Mouse (Mus musculus) liver, embryonic 14.5 days (tissue): ENCODE results near the gene Piezo1. TPM values are rescaled to one million over a fixed set of nuclear protein-coding genes. Genes with fewer than 3 reads are reported as not detected.

Experiments
- ATAC-seq: fragments of 200-750 bp; cut with Nextera tagmentation; 2 replicates; pipeline ENCODE4 v1.8.0; 2017; ENCODE audit warnings: moderate number of reproducible peaks, mild to moderate bottlenecking, moderate library complexity; ENCODE audit not compliant: insufficient read depth
- DNase-seq, 3 experiments: peaks; one replicate each; pipeline ENCODE4 v3.0.0-alpha.2; 2012 to 2013; ENCODE audit warnings: low read depth in 3 of 3, low spot score in 3 of 3
- H3K27ac ChIP-seq: fragments of 300-500 bp; sonication (generic); 2 replicates; pipeline ENCODE4 v1.5.1; 2014; ENCODE audit warnings: moderate library complexity, mild to moderate bottlenecking, control low read depth, inconsistent platforms
- H3K27me3 ChIP-seq: fragments of 300-500 bp; sonication (generic); 2 replicates; pipeline ENCODE4 v1.6.1; 2014; ENCODE audit warnings: mild to moderate bottlenecking, low read length, moderate library complexity; ENCODE audit not compliant: control insufficient read depth, insufficient read depth
- H3K36me3 ChIP-seq: fragments of 300-500 bp; sonication (generic); replicated peaks from 2 replicates; pipeline ENCODE4 v1.6.1; 2014; ENCODE audit warnings: low read depth; ENCODE audit not compliant: control insufficient read depth, insufficient read depth
- H3K4me1 ChIP-seq, 2 experiments: fragments of 200-500 bp in 1 of 2; fragments of 300-500 bp in 1 of 2; sonication (generic) in 1 of 2; replicated peaks; 2 replicates each; pipeline ENCODE4 v1.6.1; 2012 to 2014; ENCODE audit warnings: antibody characterized with exemption in 1 of 2, inconsistent platforms in 1 of 2, low read length in 1 of 2; ENCODE audit not compliant: control insufficient read depth in 2 of 2, insufficient read depth in 2 of 2
- H3K4me2 ChIP-seq: fragments of 300-500 bp; sonication (generic); 2 replicates; pipeline ENCODE4 v1.6.1; 2014; ENCODE audit warnings: low read depth, mild to moderate bottlenecking, control low read depth, moderate library complexity
- H3K4me3 ChIP-seq, 2 experiments: fragments of 200-500 bp in 1 of 2; fragments of 300-500 bp in 1 of 2; sonication (generic) in 1 of 2; 2 replicates each; pipeline ENCODE4 v1.5.1; 2012 to 2014; ENCODE audit warnings: low read depth in 2 of 2, low read length in 2 of 2, mild to moderate bottlenecking in 2 of 2, control low read depth in 1 of 2, inconsistent platforms in 1 of 2, moderate library complexity in 1 of 2; ENCODE audit not compliant: insufficient read depth in 1 of 2
- H3K9ac ChIP-seq: fragments of 300-500 bp; sonication (generic); replicated peaks from 2 replicates; pipeline ENCODE4 v1.6.1; 2014; ENCODE audit warnings: mild to moderate bottlenecking, control low read depth, moderate library complexity
- H3K9me3 ChIP-seq: fragments of 300-500 bp; sonication (generic); 2 replicates; pipeline ENCODE4 v1.6.1; 2016; ENCODE audit warnings: low read length, mixed read lengths; ENCODE audit not compliant: control insufficient read depth
- CTCF ChIP-seq: IDR thresholded peaks from 2 replicates; pipeline ENCODE4 v1.5.1; 2016; ENCODE audit warnings: antibody characterized with exemption, low read depth, control low read depth
- EP300 ChIP-seq: IDR thresholded peaks from 2 replicates; pipeline ENCODE4 v1.6.1; 2016; ENCODE audit warnings: antibody characterized with exemption, low read depth
- WGBS: fragments of 180-500 bp; shearing (Covaris S2); extraction: QIAGEN DNeasy Blood & Tissue Kit; methylation state at CpG from one replicate; pipeline ENCODE4 v1.1.7; 2014; ENCODE audit not compliant: insufficient replicate concordance; 5-methylcytosine and 5-hydroxymethylcytosine counted together
- polyA plus RNA-seq, 2 experiments: library from polyadenylated mRNA; depleted of rRNA in 1 of 2; stranded (reverse) in 1 of 2; unstranded in 1 of 2; fragments of >200 nt; fragmentation: Nextera tagmentation in 1 of 2; extraction: Ambion mirVana in 1 of 2; gene quantifications; 2 replicates each; pipeline versions ENCODE4 v1.2.1 to v1.2.3; 2012 to 2014

Piezo1 gene
- polyA plus RNA-seq, 2 experiments = 12.6 to 60.9 TPM

DNA sequence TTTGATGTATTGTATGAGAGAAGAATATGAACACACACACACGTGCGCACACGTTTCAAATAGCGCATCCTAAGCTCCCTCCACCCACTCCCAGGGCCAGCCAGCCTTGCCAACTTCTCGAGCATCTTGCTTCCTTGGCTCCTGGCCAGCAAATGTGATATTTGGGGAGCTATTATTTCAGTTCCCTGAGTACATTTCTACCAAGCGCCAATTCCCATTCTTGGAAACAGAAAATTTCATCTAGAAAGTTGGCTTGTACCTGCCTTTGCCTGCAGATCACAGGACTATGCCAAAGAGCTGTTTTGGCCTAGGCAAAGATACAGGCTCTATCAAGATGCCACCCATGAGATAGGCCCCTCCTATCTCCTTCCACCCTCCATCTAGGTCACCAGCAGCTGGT, 3.7 kb upstream of the Piezo1 start:
- peaks cover 12 to 31% of the 10 kb centered on the region in 2 experiments for H3K4me1 ChIP-seq
- no peaks in the 10 kb centered on the region for H3K36me3 ChIP-seq
- H3K27ac ChIP-seq = no peak overlapping the region
- no peak overlapping the region for H3K4me3 ChIP-seq
- no peaks in the 10 kb centered on the region for H3K9me3 ChIP-seq
- H3K4me2 ChIP-seq = no peak overlapping the region
- TF ChIP-seq EP300 (no peak), CTCF (no peak)
- DNase-seq (no peak), ATAC-seq (no peak)
- no peak overlapping the region for H3K9ac ChIP-seq
- no peaks in the 10 kb centered on the region for H3K27me3 ChIP-seq
- 77% methylated on average over 6 of the region's 6 CpGs for WGBS

DNA sequence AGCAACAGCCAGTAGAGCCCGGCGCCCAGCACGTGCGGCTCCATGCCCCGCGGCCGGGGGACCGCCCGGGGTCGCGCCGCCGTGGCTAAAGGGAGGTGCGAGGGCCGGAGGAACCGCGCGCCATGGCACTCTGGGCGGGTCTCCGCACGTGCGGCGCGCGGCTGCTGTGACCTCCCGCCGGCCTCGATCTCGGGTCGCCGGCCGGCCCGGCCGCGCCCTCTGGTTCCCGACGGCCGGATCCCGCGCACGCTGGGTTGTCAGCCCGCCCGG, 199 bp downstream of the Piezo1 start:
- H3K9me3 ChIP-seq = no peaks in the 10 kb centered on the region
- ATAC-seq = peak; percentile 29

DNA sequence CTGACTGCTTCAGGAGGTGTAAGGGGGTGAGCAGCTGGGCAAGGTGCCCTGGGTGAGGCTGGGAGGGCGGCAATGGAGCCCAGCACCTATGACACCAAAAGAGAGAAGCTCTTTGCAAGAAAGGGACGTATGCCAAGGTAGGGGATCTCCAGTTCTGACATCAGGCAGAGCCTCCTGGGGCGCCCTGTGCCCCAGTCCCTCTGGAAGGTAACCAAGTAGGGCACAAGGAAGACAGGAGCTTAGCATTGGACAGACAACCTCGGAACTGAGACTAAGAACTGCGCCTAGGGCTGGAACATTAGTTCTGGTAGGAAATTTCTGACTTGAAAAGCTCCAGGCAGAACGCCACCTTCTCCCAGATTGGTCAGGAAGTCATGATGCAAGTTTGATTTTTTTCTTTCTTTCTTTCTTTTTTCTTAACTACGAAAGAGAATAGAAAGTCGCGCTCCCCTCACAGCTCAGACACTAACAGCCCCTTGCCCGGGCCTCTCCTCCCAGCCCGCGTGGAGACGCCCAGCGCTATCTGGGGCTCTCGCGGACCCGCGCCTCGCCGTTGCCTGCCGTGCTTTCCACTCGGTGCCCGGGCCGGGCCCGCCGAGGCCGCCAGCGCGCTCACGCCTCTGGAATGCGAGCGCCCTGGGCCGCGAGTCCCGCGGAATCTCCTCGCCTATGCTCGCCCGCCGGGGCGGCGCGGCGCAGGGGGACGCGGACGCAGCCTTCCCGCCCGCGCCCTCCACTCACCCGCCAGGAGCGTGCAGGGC, 715 bp downstream of the Piezo1 start:
- H3K4me3 ChIP-seq = peak overlapping the region; percentile 67 to 86
- no peaks in the 10 kb centered on the region for H3K9me3 ChIP-seq
- no peaks in the 10 kb centered on the region for H3K27me3 ChIP-seq
- ATAC-seq (peak; percentile 17), DNase-seq (no peak)
- peaks cover 41 to 48% of the 10 kb centered on the region in 2 experiments for H3K4me1 ChIP-seq
- TF ChIP-seq CTCF (no peak), EP300 (no peak)
- peaks cover 9% of the 10 kb centered on the region for H3K36me3 ChIP-seq
- peak overlapping the region; percentile 89 for H3K9ac ChIP-seq
- H3K4me2 ChIP-seq = peak overlapping the region; percentile 99
- H3K27ac ChIP-seq = peak overlapping the region; percentile 99
- under 1% methylated on average over 52 of the region's 52 CpGs for WGBS

More for the DNA sequence above, 199 bp downstream of the Piezo1 start:
- DNase-seq = no peak
- H3K9ac ChIP-seq = peak overlapping the region; percentile 89
- peak overlapping the region; percentile 67 to 86 for H3K4me3 ChIP-seq
- WGBS = 0% methylated on average over 37 of the region's 43 CpGs
- H3K27me3 ChIP-seq = no peaks in the 10 kb centered on the region
- H3K27ac ChIP-seq = peak overlapping the region; percentile 99
- peak overlapping the region; percentile 99 for H3K4me2 ChIP-seq
- TF ChIP-seq CTCF (no peak), EP300 (no peak)
- peaks cover 9% of the 10 kb centered on the region for H3K36me3 ChIP-seq
- H3K4me1 ChIP-seq = peaks cover 36 to 46% of the 10 kb centered on the region in 2 experiments

GRCm38 (mm10) chr8:122548891-122549439, 2.2 kb downstream of the Piezo1 start:
- WGBS = 46% methylated on average over 3 of the region's 3 CpGs
- H3K27ac ChIP-seq = peak overlapping the region; percentile 99
- H3K4me1 ChIP-seq = peaks cover 50 to 58% of the 10 kb centered on the region in 2 experiments
- H3K4me2 ChIP-seq = peak overlapping the region; percentile 99
- H3K36me3 ChIP-seq = peaks cover 16% of the 10 kb centered on the region
- H3K9me3 ChIP-seq = no peaks in the 10 kb centered on the region
- DNase-seq = no peak
- no peak for ATAC-seq
- peak overlapping the region; percentile 89 for H3K9ac ChIP-seq
- no peak for TF ChIP-seq CTCF
- TF ChIP-seq EP300 = no peak
- H3K4me3 ChIP-seq = peak overlapping the region; percentile 67 to 86
- no peaks in the 10 kb centered on the region for H3K27me3 ChIP-seq

- ATAC-seq (no peak), DNase-seq (no peak)
- no peaks in the 10 kb centered on the region for H3K9me3 ChIP-seq
- 24% methylated on average over 13 of the region's 13 CpGs for WGBS
- H3K4me2 ChIP-seq = peak overlapping the region; percentile 99
- H3K36me3 ChIP-seq = peaks cover 22% of the 10 kb centered on the region
- H3K9ac ChIP-seq = peak overlapping the region; percentile 89
- H3K4me3 ChIP-seq = peak overlapping the region; percentile 67 to 86
- H3K27ac ChIP-seq = peak overlapping the region; percentile 99
- peaks cover 51 to 62% of the 10 kb centered on the region in 2 experiments for H3K4me1 ChIP-seq
- TF ChIP-seq CTCF (no peak), EP300 (no peak)
- no peaks in the 10 kb centered on the region for H3K27me3 ChIP-seq
Measured at GRCm38 (mm10) chr8:122548331-122548730, 2.8 kb downstream of the Piezo1 start.
